Mouse (Mus musculus) cerebellum, adult (tissue): ENCODE data around the gene Cbfa2t3.

ENCODE experiments used
- ATAC-seq: cut with Nextera tagmentation; 2 replicates; pipeline ENCODE4 v1.9.2; 2017; ENCODE audit warnings: mild to moderate bottlenecking, moderate library complexity, mixed read lengths; ENCODE audit not compliant: insufficient number of reproducible peaks, low FRiP score, low TSS enrichment

Cbfa2t3 gene

GRCm38 (mm10) chr8:122695438-122696042 lies 3.4 kb downstream of the Cbfa2t3 start:
- ATAC-seq: no peak

- no peak for ATAC-seq
Measured at GRCm38 (mm10) chr8:122692152-122692551, 6.8 kb downstream of the Cbfa2t3 start.

GRCm38 (mm10) chr8:122691018-122691417 lies 7.9 kb downstream of the Cbfa2t3 start:
- ATAC-seq: no peak

- ATAC-seq: no peak
Measured at GRCm38 (mm10) chr8:122689315-122689714, 9.6 kb downstream of the Cbfa2t3 start.

- no peak for ATAC-seq
Measured at GRCm38 (mm10) chr8:122686879-122687278, 12.0 kb downstream of the Cbfa2t3 start.

GRCm38 (mm10) chr8:122685097-122685861 lies 13.6 kb downstream of the Cbfa2t3 start:
- ATAC-seq: peak; percentile 82; the same call in 1 of the 2 replicates

- no peak for ATAC-seq
Measured at GRCm38 (mm10) chr8:122682820-122683219, 16.1 kb downstream of the Cbfa2t3 start.

- no peak for ATAC-seq
Measured at GRCm38 (mm10) chr8:122680171-122680570, 18.7 kb downstream of the Cbfa2t3 start.

GRCm38 (mm10) chr8:122679325-122679920 lies 19.5 kb downstream of the Cbfa2t3 start:
- no peak for ATAC-seq

- ATAC-seq: no peak
Measured at GRCm38 (mm10) chr8:122678896-122679210, 20.1 kb downstream of the Cbfa2t3 start.

- ATAC-seq: peak; percentile 4; the same call in 1 of the 2 replicates
Measured at GRCm38 (mm10) chr8:122678061-122678895, 20.6 kb downstream of the Cbfa2t3 start.

GRCm38 (mm10) chr8:122677481-122678021 lies 21.4 kb downstream of the Cbfa2t3 start:
- ATAC-seq: peak; percentile 34

- ATAC-seq: peak; percentile 72
Measured at GRCm38 (mm10) chr8:122676621-122677480, 22.1 kb downstream of the Cbfa2t3 start.

GRCm38 (mm10) chr8:122675596-122676420 lies 23.1 kb downstream of the Cbfa2t3 start:
- ATAC-seq: no peak

GRCm38 (mm10) chr8:122674999-122675398 lies 23.9 kb downstream of the Cbfa2t3 start:
- ATAC-seq: no peak

GRCm38 (mm10) chr8:122673989-122674388 lies 24.9 kb downstream of the Cbfa2t3 start:
- no peak for ATAC-seq

- ATAC-seq: no peak
Measured at GRCm38 (mm10) chr8:122671894-122672293, 27.0 kb downstream of the Cbfa2t3 start.

- no peak for ATAC-seq
Measured at GRCm38 (mm10) chr8:122670718-122671117, 28.2 kb downstream of the Cbfa2t3 start.

- no peak for ATAC-seq
Measured at GRCm38 (mm10) chr8:122670001-122670400, 28.9 kb downstream of the Cbfa2t3 start.
